Mouse (Mus musculus) lung, postnatal 0 days (tissue): ENCODE results near the gene Gfpt2.

Experiments used
- CTCF ChIP-seq: IDR thresholded peaks from 2 replicates; pipeline ENCODE4 v1.5.1; 2016; ENCODE audit warnings: antibody characterized with exemption, mild to moderate bottlenecking
- EP300 ChIP-seq: IDR thresholded peaks from 2 replicates; pipeline ENCODE4 v1.6.1; 2016; ENCODE audit warnings: antibody characterized with exemption, mild to moderate bottlenecking, control low read depth

DNA sequence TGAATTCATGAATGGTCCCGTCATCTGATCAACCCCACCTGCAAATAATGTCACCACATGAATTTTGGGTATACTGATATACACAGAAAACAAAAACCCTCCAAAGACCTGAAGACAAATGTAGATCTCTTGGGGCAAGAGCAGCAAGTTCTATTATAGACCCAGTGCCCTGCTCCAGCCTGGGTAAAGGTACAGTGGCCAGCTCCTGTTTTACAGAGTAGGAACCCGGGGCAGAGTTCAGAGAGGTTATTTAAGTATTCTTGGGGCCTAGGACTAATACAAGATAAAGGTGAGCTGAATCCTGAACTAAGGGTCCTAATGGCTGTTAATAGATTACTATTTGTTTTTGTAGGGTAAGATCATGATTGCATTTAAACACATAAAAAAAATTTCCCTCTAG is 27.6 kb downstream of the Gfpt2 start:
- no peak for TF ChIP-seq CTCF
- no peak for TF ChIP-seq EP300
